Mouse (Mus musculus): ENCODE results near the gene Zdhhc11.
"Not testable (repeated sequence)": the region's sequence is repeated elsewhere in the genome, so short reads cannot be mapped to it uniquely, and the experiment has no call there.

Gene Zdhhc11

DNA sequence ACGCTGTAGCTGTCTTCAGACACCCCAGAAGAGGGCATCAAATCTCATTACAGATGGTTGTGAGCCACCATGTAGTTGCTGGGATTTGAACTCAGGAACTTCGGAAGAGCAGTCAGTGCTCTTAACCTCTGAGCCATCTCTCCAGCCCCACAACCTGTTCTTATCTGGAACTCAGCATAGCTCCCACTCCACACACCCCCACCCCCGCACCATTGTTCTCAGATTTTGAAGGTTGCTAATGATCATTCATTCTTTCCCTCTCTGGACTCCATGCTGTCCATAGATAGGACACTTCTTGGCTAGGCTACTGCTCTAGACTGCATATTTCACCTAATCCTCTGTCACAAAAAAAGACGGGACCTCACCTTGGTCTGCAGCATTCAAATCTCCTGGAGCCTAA is 43.2 kb downstream of the Zdhhc11 start:
- not testable (repeated sequence) for DNase-seq (ENCODE audit: low read depth, low spot score)

- not testable (repeated sequence) for DNase-seq (ENCODE audit: low read depth, low spot score)
Measured at GRCm38 (mm10) chr13:74008216-74008615, 44.6 kb downstream of the Zdhhc11 start.

DNA sequence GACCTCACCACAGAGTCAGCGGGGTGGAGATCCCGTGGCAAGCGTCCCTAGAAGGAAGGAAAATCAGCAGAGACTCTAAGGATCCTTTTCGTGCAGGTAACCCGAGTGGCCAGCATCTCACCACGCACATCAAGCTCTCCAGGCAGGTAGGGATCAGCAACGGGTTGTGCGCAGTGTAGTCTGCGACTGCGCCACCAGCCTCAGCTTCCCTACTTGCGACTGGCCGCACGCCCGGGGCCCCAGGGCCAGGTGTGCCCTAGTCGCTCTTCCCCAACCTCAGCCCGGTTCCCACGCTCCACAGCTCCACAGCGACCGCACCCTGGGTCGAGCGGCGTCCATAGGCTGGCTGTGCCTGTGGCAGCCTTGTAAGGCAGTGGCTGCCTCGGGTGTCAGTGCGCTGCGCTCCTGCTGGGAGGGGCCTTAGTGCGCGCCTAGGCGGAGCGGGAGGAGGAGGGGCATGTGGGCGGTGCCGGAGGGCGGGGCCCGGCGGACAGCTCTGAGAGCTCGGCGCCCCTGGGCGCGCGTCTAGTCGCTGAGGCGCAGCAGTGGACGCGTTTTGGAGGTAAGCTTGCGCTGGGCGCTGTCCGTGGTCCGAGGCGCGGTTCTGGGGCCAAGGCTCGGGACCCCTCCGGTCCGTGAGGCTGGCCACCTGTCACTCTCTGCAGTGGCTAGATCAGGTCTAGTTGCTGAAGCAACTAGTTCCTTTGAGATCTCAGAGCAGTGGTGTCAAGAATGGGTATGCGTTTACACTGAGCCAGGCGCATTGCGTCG is 45.5 kb downstream of the Zdhhc11 start, which contains the start of gene Tppp:
Gene Tppp (plus strand): TSS at position 460 of the 771 bp plus-strand sequence.
- peak; percentile 80 for DNase-seq (ENCODE audit: low read depth, low spot score)

GRCm38 (mm10) chr13:74009791-74010614 is 46.4 kb downstream of the Zdhhc11 start:
- DNase-seq (ENCODE audit: low read depth, low spot score), result peak; percentile 45

GRCm38 (mm10) chr13:74010678-74011077 is 47.0 kb downstream of the Zdhhc11 start:
- DNase-seq (ENCODE audit: low read depth, low spot score), result no peak

- DNase-seq (ENCODE audit: low read depth, low spot score), result no peak
Measured at GRCm38 (mm10) chr13:74015908-74016307, 52.3 kb downstream of the Zdhhc11 start.

DNA sequence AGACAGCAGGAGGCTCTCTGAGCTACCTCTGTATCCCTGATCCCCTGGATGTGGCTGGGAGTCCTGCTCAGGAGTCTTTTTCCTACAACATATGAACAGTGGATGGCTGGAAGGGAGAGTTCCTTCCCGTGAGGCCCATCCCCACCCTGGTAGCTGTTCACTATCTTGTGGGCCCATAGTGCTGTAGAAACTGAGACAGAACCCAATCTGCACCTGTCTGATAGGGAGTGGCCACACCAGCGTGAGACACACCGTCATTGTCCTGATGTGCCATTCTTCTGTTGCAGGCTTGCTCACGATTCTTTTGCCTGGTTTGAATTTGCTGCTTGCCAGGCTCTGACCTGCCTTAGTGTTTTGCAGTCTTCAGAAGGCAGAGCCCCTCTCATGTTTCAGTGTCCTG is 53.8 kb downstream of the Zdhhc11 start:
- no peak for DNase-seq (ENCODE audit: low read depth, low spot score)

GRCm38 (mm10) chr13:74019006-74019405 is 55.4 kb downstream of the Zdhhc11 start:
- not testable (repeated sequence) for DNase-seq (ENCODE audit: low read depth, low spot score)

DNA sequence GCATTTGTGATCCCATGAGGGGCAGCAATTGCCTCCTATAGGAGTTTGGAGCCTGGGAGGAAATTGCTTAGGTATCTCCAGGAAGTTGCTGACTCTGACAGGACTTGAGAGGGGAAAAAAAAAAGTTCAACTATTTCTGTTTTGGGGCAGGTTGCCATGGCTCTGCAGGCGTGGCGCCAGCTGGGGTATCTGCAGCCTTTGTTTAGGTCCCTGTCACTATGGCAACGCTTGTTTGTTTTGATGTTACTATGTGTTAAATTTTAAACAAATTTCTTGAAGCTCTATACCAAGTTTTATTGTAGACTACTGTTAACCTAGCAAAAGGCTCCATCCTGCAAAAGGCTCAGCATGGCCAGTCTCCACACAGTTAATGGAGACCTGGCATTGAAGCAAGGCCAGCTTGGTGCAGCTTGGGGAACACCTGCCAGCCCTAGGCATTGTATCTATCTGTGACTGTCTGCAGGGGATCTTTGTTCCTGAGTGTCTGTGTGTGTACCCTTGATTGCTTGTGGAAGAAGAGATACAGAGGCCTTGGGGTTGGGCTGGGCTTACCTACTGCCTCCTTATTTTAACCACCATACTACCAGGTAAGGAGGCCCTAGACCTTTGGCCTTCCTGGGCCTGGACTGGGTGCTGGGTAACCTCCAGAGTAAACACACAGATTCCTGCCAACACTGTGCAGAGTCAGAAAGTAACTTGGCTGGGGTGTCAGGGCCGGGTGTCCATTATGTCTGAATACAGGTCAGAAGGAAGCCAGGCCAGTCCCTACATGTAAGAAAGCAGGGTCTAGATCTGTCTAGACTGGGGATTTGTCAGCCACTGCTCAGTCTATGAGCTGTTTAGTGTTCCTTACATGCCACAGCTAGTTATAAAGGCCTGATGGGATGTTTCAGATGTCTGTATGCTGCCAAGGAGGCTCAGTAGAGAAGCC is 61.8 kb downstream of the Zdhhc11 start:
- peak; percentile 30 for DNase-seq (ENCODE audit: low read depth, low spot score)

DNA sequence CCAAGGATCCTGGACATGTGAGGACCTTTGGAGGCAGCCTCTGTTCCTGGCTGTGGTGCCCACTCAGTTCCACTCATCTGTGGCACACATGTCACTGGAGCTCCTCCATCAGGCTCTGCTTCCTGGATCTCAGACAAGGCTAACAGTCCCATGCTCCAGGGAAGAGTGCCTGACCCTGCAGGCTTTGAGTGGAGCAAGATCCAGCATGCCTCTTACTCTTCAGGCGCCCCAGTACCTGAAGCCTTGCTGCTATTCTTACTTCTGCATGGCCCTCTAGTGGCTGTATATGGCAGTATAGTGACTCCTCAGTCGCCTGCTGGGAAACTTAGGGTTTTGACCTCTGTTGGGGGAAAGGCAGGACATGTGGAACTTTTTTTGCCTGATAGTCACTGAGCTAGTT is 62.6 kb downstream of the Zdhhc11 start:
- DNase-seq (ENCODE audit: low read depth, low spot score), result peak; percentile 52

DNA sequence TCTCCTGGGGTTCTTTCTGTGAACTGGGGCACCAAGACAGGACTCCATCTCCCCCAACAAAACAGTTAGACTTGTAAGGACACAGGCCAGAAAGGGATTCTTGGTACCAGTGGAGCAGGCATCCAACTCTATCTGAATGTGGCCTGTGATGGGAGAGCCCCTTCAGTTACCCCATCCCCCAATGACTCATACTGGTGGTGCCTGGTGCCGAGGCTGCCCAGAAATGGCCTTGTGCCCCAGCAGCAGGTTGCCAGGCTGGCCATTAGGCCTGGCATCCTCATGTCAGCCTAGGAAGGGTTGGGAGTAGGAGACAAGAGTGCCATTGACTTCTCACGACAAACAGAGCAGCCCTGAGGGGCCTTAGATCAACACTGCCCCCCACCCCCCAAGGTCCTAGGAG is 64.5 kb downstream of the Zdhhc11 start:
- no peak for DNase-seq (ENCODE audit: low read depth, low spot score)

GRCm38 (mm10) chr13:74029013-74029412 is 65.4 kb downstream of the Zdhhc11 start:
- no peak for DNase-seq (ENCODE audit: low read depth, low spot score)

DNA sequence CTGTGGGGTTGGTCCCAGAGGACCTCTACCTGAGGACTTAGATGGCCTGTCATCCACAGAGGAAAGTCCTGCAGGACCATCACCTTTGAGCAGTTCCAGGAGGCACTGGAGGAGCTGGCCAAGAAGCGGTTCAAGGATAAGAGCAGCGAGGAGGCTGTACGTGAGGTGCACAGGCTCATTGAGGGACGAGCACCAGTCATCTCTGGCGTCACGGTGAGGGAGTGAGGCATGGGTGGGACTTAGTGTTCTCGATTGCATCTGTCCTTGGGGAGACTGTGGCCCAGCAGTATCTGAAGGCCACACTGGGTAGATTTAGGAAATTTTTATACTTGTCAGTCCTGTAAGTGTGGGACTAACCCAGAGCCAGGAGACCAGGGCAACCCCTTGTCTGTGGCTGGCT is 67.0 kb downstream of the Zdhhc11 start:
- no peak for DNase-seq (ENCODE audit: low read depth, low spot score)

DNA sequence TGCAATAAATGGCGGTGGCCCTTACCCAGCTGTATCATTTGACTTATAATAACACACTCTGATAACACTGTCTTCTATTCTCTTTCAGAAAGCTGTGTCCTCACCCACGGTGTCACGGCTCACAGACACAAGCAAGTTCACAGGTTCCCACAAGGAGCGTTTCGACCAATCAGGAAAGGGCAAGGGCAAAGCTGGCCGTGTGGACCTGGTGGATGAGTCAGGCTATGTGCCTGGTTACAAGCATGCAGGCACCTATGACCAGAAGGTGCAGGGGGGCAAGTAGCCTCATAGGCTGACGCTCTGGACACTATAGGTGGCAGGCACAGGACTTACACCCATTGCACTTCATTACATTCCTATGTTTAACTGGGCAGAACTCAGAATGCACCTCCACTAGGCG is 67.5 kb downstream of the Zdhhc11 start:
- DNase-seq (ENCODE audit: low read depth, low spot score), result no peak

GRCm38 (mm10) chr13:74034756-74035155 is 71.1 kb downstream of the Zdhhc11 start:
- DNase-seq (ENCODE audit: low read depth, low spot score), result no peak

DNA sequence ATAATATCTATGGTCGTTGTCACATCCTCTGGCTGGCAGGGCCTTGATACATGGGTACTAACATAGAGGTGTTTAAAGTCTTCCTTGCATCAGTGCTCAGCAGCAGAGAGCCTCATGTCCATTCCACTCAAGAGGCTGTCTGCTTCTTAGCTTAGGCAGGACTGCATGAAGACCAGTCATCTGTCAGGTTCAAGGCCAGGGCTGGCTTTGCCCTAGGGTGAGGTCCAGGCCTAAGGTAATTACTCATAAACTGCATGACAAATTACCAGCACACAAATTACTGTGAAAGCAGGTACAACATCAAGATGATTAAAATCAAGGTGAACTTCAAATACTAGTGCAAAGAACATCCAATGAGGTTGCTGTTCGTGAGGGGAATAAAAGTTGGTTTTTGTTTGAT is 72.1 kb downstream of the Zdhhc11 start:
- DNase-seq (ENCODE audit: low read depth, low spot score), result no peak

DNA sequence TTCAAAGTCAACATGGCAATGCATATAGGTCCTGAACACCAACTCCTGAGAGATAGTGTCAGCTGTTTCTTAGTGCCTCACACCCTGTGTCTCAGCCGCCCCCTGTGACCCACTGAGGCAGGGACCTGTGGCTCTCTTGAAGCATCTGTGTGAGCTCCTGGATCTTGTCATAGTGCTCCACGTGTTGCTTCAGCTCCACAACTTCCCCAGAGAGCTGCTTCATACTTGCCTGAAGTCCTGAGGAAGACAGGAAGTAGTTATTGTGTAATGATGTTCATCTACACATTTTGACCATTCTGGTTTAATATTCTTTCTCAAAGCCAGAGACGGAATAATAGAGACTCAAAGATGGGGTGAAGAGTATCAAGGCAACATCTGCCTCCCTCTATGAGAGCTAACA is 76.3 kb downstream of the Zdhhc11 start:
- DNase-seq (ENCODE audit: low read depth, low spot score), result no peak
